Mouse (Mus musculus) embryonic facial prominence, embryonic 10.5 days (tissue): ENCODE measurements at regions not wholly inside any gene's neighbourhood (a gene's known extent, or its start where the extent isn't known, plus 50 kb on each side); places are given as distances from the start of the nearest gene placed in this dataset.

Source experiments
- DNase-seq: peaks from one replicate; pipeline ENCODE4 v3.0.0-alpha.2; 2017; ENCODE audit warnings: low spot score
- H3K27ac ChIP-seq: fragments of 300-500 bp; sonication (generic); replicated peaks from 2 replicates; pipeline ENCODE4 v1.5.1; 2016; ENCODE audit warnings: mild to moderate bottlenecking
- H3K27me3 ChIP-seq: fragments of 300-500 bp; sonication (generic); replicated peaks from 2 replicates; pipeline ENCODE4 v1.6.1; 2016; ENCODE audit warnings: low read depth, mild to moderate bottlenecking; ENCODE audit not compliant: poor library complexity, severe bottlenecking
- H3K36me3 ChIP-seq: fragments of 300-500 bp; sonication (generic); replicated peaks from 2 replicates; pipeline ENCODE4 v1.6.1; 2016; ENCODE audit warnings: mild to moderate bottlenecking, moderate library complexity
- H3K4me1 ChIP-seq: fragments of 300-500 bp; sonication (generic); 2 replicates; pipeline ENCODE4 v1.6.1; 2016
- H3K4me3 ChIP-seq: fragments of 300-500 bp; sonication (generic); 2 replicates; pipeline ENCODE4 v1.5.1; 2016; ENCODE audit warnings: mild to moderate bottlenecking, moderate library complexity
- H3K9me3 ChIP-seq: fragments of 300-500 bp; sonication (generic); 2 replicates; pipeline ENCODE4 v1.6.1; 2016; ENCODE audit warnings: mild to moderate bottlenecking
- WGBS: fragments of 180-500 bp; shearing (Covaris S2); methylation state at CpG from one replicate; pipeline ENCODE4 v1.1.7; 2016; 5-methylcytosine and 5-hydroxymethylcytosine counted together

DNA sequence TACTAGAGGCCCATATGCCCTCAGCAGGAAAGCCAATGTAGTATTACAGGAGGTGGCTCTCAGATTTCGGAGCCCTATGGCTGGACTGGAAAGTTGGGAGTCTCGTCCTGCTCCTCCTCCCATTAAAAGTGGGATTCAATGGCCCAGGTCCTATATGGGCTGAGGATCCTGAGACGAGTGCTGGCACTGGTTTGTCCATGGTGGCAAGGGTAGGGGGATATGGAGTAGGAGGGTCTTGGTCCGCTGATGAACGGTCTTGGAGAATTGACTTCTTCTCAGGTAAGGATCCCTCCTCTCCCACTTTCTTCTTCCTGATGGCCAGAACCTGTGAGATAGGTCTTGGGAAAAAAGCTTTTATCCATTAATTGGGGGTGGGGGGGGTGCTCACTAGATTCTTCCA, 522.2 kb upstream of the Slc5a7 start:
- H3K36me3 ChIP-seq: no peaks in the 10 kb centered on the region
- H3K27me3 ChIP-seq: no peaks in the 10 kb centered on the region
- H3K9me3 ChIP-seq: 0 out of 2 replicates have a peak, but pooled peaks cover 4% of the 10 kb centered on the region
- 86% methylated on average over 5 of the region's 5 CpGs for WGBS
- H3K4me1 ChIP-seq: no peaks in the 10 kb centered on the region
- no peak for DNase-seq
- no peak overlapping the region for H3K27ac ChIP-seq
- H3K4me3 ChIP-seq: no peak overlapping the region

DNA sequence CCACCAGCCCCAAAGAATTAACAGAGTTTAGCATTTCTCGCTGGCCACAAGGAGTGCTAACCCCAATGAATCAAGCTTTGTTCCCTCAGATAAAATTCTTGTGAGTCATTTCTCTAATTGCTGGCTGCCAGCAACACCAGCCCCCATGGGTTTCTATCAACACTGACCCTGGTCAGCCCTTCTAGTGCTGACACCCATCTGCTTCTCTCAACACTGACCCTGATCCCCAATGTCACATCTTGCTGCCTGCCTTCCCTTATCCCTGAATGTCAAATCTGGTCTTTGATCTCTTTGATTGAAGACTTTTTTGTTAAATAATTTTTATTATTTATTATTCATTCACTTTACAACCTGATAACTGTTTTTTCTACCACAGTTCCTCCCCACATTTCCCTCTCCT, 554.8 kb upstream of the Slc5a7 start:
- 84% methylated on average over 1 of the region's 1 CpGs for WGBS
- Histone ChIP-seq H3K9me3 (no peaks in the 10 kb centered on the region), H3K36me3 (no peaks in the 10 kb centered on the region), H3K4me3 (no peak overlapping the region), H3K27ac (no peak overlapping the region), H3K4me1 (no peaks in the 10 kb centered on the region), H3K27me3 (no peaks in the 10 kb centered on the region)
- DNase-seq: no peak

DNA sequence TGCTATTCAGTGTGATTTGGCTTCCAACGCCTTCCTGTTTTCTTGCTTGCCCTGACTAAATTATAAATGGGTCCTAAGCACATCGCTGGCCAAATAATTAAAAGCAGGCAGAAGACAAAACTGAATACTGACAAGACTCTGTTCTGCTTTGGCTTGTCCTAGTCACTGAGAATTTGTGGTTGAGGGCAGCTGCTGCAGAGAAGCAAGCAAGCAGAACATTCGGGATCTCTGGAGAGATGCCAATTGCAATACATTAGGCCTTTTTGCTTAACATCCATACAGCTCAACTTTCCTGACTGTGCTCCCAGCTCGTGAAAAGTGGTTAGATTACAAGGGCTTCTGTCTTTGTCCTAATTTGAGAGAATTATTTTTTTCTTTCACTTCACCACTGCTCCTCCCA, 549.0 kb upstream of the St6gal2 start:
- Histone ChIP-seq H3K4me3 (no peak overlapping the region), H3K27ac (no peak overlapping the region), H3K9me3 (no peaks in the 10 kb centered on the region), H3K36me3 (no peaks in the 10 kb centered on the region), H3K4me1 (no peaks in the 10 kb centered on the region), H3K27me3 (no peaks in the 10 kb centered on the region)
- 50% methylated on average over 4 of the region's 4 CpGs for WGBS
- peak; percentile 7 for DNase-seq

DNA sequence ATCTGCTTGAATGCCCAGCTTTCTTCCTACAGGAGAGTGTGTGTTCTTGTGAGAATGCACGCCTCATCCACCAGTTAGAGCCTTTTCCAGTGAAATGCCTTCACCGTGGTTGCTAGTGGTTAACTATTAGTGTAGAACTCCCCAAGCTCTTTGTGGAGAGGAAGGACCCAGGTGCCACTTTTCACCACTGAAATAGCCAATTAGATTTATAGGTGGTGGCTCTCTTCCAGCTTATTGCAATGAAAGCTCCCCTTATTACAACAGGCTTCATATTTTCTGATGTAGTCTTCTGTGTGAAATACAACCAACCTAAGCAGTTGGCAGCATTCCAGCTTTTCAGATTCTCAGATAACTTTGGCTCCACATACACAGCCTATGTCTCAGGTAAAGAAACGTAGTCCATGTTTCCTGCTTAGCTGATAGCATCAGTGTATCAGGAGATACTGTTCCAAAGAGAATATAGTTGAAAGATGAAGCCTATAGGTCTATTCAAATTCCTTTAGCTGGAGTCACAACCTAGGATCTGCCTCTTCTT, 515.9 kb upstream of the St6gal2 start:
- no peak for DNase-seq
- Histone ChIP-seq H3K4me1 (no peaks in the 10 kb centered on the region), H3K27ac (no peak overlapping the region), H3K27me3 (no peaks in the 10 kb centered on the region), H3K9me3 (no peaks in the 10 kb centered on the region), H3K4me3 (no peak overlapping the region), H3K36me3 (no peaks in the 10 kb centered on the region)
- 76% methylated on average over 3 of the region's 3 CpGs for WGBS

DNA sequence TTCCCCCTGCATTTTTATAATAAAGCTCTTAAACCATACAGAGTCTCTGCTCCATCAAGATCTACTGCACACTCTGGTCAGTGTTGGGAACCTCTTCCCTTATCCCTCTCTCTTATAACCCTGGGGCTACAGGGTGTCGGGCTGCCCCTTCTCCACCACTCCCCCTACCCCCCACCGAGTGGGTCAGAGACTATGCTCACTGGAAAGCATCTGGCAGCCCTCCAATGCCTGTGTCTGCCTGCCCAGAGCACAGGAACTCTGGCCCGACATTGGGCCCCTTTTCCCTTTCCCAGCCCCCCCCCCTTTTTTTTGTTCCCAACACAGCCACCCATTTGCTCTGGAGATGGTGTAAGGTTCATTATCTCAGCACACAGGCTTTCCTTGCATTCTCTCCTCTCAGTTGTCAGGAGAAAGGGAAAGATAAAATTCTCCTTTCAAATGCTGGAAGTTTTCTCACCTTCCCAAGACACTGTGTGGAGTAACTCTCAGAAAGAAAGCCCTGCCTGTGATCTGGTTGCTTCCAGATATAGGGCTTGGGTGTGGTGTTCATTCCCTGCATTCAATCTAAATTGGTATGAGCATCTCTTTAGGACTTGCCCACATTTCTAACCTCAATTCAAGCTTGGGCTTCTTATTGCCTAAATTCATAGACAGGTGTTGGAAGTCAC, 501.7 kb upstream of the St6gal2 start:
- H3K36me3 ChIP-seq: no peaks in the 10 kb centered on the region
- H3K4me1 ChIP-seq: no peaks in the 10 kb centered on the region
- H3K4me3 ChIP-seq: no peak overlapping the region
- H3K9me3 ChIP-seq: no peaks in the 10 kb centered on the region
- no peak overlapping the region for H3K27ac ChIP-seq
- no peak for DNase-seq
- H3K27me3 ChIP-seq: no peaks in the 10 kb centered on the region
- WGBS: 46% methylated on average over 3 of the region's 3 CpGs

DNA sequence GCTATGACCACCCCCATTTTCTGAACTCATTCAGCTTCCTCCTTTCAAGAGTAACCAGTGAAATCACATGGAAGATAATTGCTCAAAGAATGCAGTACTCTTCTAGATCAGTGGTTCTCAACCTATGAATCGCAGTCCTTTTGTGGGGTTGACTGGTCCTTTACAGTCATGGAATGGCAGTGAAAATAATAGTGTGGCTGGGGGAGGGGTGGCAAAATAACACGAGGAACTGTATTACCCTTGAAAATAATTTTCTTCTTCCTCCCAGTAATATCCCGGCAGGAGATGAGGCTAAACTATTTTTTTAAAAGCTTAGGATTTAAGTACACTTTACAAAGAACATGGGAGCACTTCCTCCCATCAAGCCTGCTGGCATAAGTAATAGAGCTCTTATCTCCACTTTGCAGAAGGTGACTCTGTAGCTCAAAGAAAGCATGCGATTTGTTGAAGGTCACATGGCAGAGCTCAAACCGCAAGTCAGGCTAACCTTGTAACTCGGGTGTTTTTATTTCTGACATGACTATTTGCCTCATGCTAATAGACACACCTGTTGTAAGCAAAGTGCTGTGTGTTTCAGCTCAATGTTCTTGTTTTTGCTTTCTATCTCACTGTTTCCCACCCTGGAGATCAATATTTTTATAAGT, 500.8 kb upstream of the St6gal2 start:
- H3K27ac ChIP-seq: no peak overlapping the region
- no peaks in the 10 kb centered on the region for H3K4me1 ChIP-seq
- no peaks in the 10 kb centered on the region for H3K27me3 ChIP-seq
- no peaks in the 10 kb centered on the region for H3K36me3 ChIP-seq
- DNase-seq: no peak
- WGBS: 88% methylated on average over 6 of the region's 6 CpGs
- no peak overlapping the region for H3K4me3 ChIP-seq
- no peaks in the 10 kb centered on the region for H3K9me3 ChIP-seq
